Mouse (Mus musculus) CD4-positive, CD25-positive, alpha-beta regulatory T cell, adult 9 weeks (primary cell): ENCODE data around the gene Cypt15. TPM values are rescaled to one million over a fixed set of nuclear protein-coding genes. Genes with fewer than 3 reads are reported as not detected.

Experiments
- polyA plus RNA-seq: library from polyadenylated mRNA; unstranded; fragments of 100-300 nt; shearing (Covaris generic); gene quantifications from one replicate; pipeline ENCODE4 v1.2.1, GENCODE M21; 2017

Cypt15 gene
- polyA plus RNA-seq, result not detected

GRCm38 (mm10) chrX:39345967-39346366, at the start of gene Cypt15:
Gene Cypt15 (plus strand): TSS chrX:39346267.

